Mouse (Mus musculus): ENCODE results near the gene Bcl2l11. TPM values are rescaled to one million over a fixed set of nuclear protein-coding genes. Genes with fewer than 3 reads are reported as not detected.

Bcl2l11 gene
- polyA plus RNA-seq, 1 experiment, result 4.0 TPM

GRCm38 (mm10) chr2:128134948-128135347 lies 9.1 kb downstream of the Bcl2l11 start:
- peaks cover 27% of the 10 kb centered on the region for H3K36me3 ChIP-seq (ENCODE audit: control insufficient read depth, insufficient read depth)
- no peak overlapping the region for H3ac ChIP-seq (ENCODE audit: control insufficient read depth, insufficient read length, low read depth)
- no peaks in the 10 kb centered on the region for H3K27me3 ChIP-seq (ENCODE audit: control insufficient read depth, insufficient read depth, insufficient read length)
- peaks cover 2% of the 10 kb centered on the region for H3K79me3 ChIP-seq (ENCODE audit: low read depth)
- no peak for TF ChIP-seq MYOD1 (IDR thresholded peaks at IDR 0.05; ENCODE audit: control insufficient read depth, insufficient read length, low read depth)
- no peak for TF ChIP-seq FOSL1 (IDR thresholded peaks at IDR 0.05; ENCODE audit: insufficient read depth, low read length, poor library complexity, severe bottlenecking)
- H3K4me3 ChIP-seq (ENCODE audit: insufficient read depth, poor library complexity, severe bottlenecking), result no peak overlapping the region
- H3K79me2 ChIP-seq (ENCODE audit: control insufficient read depth, insufficient read depth), result no peaks in the 10 kb centered on the region

GRCm38 (mm10) chr2:128136769-128137433 lies 11.1 kb downstream of the Bcl2l11 start:
- H3ac ChIP-seq (ENCODE audit: control insufficient read depth, insufficient read length, low read depth), result no peak overlapping the region
- no peaks in the 10 kb centered on the region for H3K79me2 ChIP-seq (ENCODE audit: control insufficient read depth, insufficient read depth)
- peaks cover 2% of the 10 kb centered on the region for H3K79me3 ChIP-seq (ENCODE audit: low read depth)
- H3K27me3 ChIP-seq (ENCODE audit: control insufficient read depth, insufficient read depth, insufficient read length), result no peaks in the 10 kb centered on the region
- no peak overlapping the region for H3K4me3 ChIP-seq (ENCODE audit: insufficient read depth, poor library complexity, severe bottlenecking)
- TF ChIP-seq USF1 (IDR thresholded peaks at IDR 0.05; ENCODE audit: low read depth) (no peak), FOSL1 (IDR thresholded peaks at IDR 0.05; ENCODE audit: insufficient read depth, low read length, poor library complexity, severe bottlenecking) (no peak), MYOG (IDR thresholded peaks at IDR 0.05; ENCODE audit: control insufficient read depth, extremely low read depth, insufficient read length) (no peak), CTCF (IDR thresholded peaks at IDR 0.05; ENCODE audit: control insufficient read depth, insufficient read depth, insufficient read length) (no peak), CEBPB (IDR thresholded peaks at IDR 0.05; ENCODE audit: low read depth) (no peak), MAX (IDR thresholded peaks at IDR 0.05) (no peak), MYOD1 (IDR thresholded peaks at IDR 0.05; ENCODE audit: control insufficient read depth, insufficient read length, low read depth) (no peak)
- H3K36me3 ChIP-seq (ENCODE audit: control insufficient read depth, insufficient read depth), result peaks cover 10% of the 10 kb centered on the region

GRCm38 (mm10) chr2:128137480-128138276 lies 11.8 kb downstream of the Bcl2l11 start:
- H3K79me3 ChIP-seq (ENCODE audit: low read depth), result peaks cover 2% of the 10 kb centered on the region
- peaks cover 10% of the 10 kb centered on the region for H3K36me3 ChIP-seq (ENCODE audit: control insufficient read depth, insufficient read depth)
- H3K27me3 ChIP-seq (ENCODE audit: control insufficient read depth, insufficient read depth, insufficient read length), result no peaks in the 10 kb centered on the region
- H3ac ChIP-seq (ENCODE audit: control insufficient read depth, insufficient read length, low read depth), result no peak overlapping the region
- H3K4me3 ChIP-seq (ENCODE audit: insufficient read depth, poor library complexity, severe bottlenecking), result no peak overlapping the region
- TF ChIP-seq USF1 (IDR thresholded peaks at IDR 0.05; ENCODE audit: low read depth), result no peak
- no peak for TF ChIP-seq FOSL1 (IDR thresholded peaks at IDR 0.05; ENCODE audit: insufficient read depth, low read length, poor library complexity, severe bottlenecking)
- TF ChIP-seq MAX (IDR thresholded peaks at IDR 0.05), result no peak
- TF ChIP-seq CEBPB (IDR thresholded peaks at IDR 0.05; ENCODE audit: low read depth), result no peak
- TF ChIP-seq CTCF (IDR thresholded peaks at IDR 0.05; ENCODE audit: control insufficient read depth, insufficient read depth, insufficient read length), result no peak
- no peak for TF ChIP-seq MYOG (IDR thresholded peaks at IDR 0.05; ENCODE audit: control insufficient read depth, extremely low read depth, insufficient read length)
- TF ChIP-seq MYOD1 (IDR thresholded peaks at IDR 0.05; ENCODE audit: control insufficient read depth, insufficient read length, low read depth), result no peak
- H3K79me2 ChIP-seq (ENCODE audit: control insufficient read depth, insufficient read depth), result no peaks in the 10 kb centered on the region

GRCm38 (mm10) chr2:128138924-128139323 lies 13.1 kb downstream of the Bcl2l11 start:
- no peak overlapping the region for H3ac ChIP-seq (ENCODE audit: control insufficient read depth, insufficient read length, low read depth)
- peaks cover 10% of the 10 kb centered on the region for H3K36me3 ChIP-seq (ENCODE audit: control insufficient read depth, insufficient read depth)
- H3K27me3 ChIP-seq (ENCODE audit: control insufficient read depth, insufficient read depth, insufficient read length), result no peaks in the 10 kb centered on the region
- TF ChIP-seq MYOD1 (IDR thresholded peaks at IDR 0.05; ENCODE audit: control insufficient read depth, insufficient read length, low read depth) (no peak), CTCF (IDR thresholded peaks at IDR 0.05; ENCODE audit: control insufficient read depth, insufficient read depth, insufficient read length) (no peak), MYOG (IDR thresholded peaks at IDR 0.05; ENCODE audit: control insufficient read depth, extremely low read depth, insufficient read length) (no peak), MAX (IDR thresholded peaks at IDR 0.05) (no peak), FOSL1 (IDR thresholded peaks at IDR 0.05; ENCODE audit: insufficient read depth, low read length, poor library complexity, severe bottlenecking) (no peak), USF1 (IDR thresholded peaks at IDR 0.05; ENCODE audit: low read depth) (no peak), CEBPB (IDR thresholded peaks at IDR 0.05; ENCODE audit: low read depth) (no peak)
- H3K79me3 ChIP-seq (ENCODE audit: low read depth), result peaks cover 2% of the 10 kb centered on the region
- H3K79me2 ChIP-seq (ENCODE audit: control insufficient read depth, insufficient read depth), result no peaks in the 10 kb centered on the region
- H3K4me3 ChIP-seq (ENCODE audit: insufficient read depth, poor library complexity, severe bottlenecking), result no peak overlapping the region

- peaks cover 10% of the 10 kb centered on the region for H3K36me3 ChIP-seq (ENCODE audit: control insufficient read depth, insufficient read depth)
- H3K4me3 ChIP-seq (ENCODE audit: insufficient read depth, poor library complexity, severe bottlenecking), result no peak overlapping the region
- peaks cover 2% of the 10 kb centered on the region for H3K79me3 ChIP-seq (ENCODE audit: low read depth)
- TF ChIP-seq USF1 (IDR thresholded peaks at IDR 0.05; ENCODE audit: low read depth) (no peak), CEBPB (IDR thresholded peaks at IDR 0.05; ENCODE audit: low read depth) (no peak), FOSL1 (IDR thresholded peaks at IDR 0.05; ENCODE audit: insufficient read depth, low read length, poor library complexity, severe bottlenecking) (no peak), MYOG (IDR thresholded peaks at IDR 0.05; ENCODE audit: control insufficient read depth, extremely low read depth, insufficient read length) (no peak), MYOD1 (IDR thresholded peaks at IDR 0.05; ENCODE audit: control insufficient read depth, insufficient read length, low read depth) (no peak)
- no peak overlapping the region for H3ac ChIP-seq (ENCODE audit: control insufficient read depth, insufficient read length, low read depth)
- no peaks in the 10 kb centered on the region for H3K27me3 ChIP-seq (ENCODE audit: control insufficient read depth, insufficient read depth, insufficient read length)
- no peaks in the 10 kb centered on the region for H3K79me2 ChIP-seq (ENCODE audit: control insufficient read depth, insufficient read depth)
Measured at GRCm38 (mm10) chr2:128139781-128140180, 13.9 kb downstream of the Bcl2l11 start.
